Mouse (Mus musculus) megakaryocyte, embryonic 14.5 days (primary cell): ENCODE measurements around the gene Gm49383.

ENCODE experiments used
- FLI1 ChIP-seq: IDR thresholded peaks from 2 replicates; pipeline ENCODE4 v1.6.1; 2012; ENCODE audit warnings: low read length, inconsistent platforms, mixed read lengths
- GATA1 ChIP-seq: IDR thresholded peaks from 3 replicates; pipeline ENCODE4 v1.6.1; 2012; ENCODE audit warnings: mixed read lengths, low read length, inconsistent platforms, borderline replicate concordance

- TF ChIP-seq FLI1: no peak
- no peak for TF ChIP-seq GATA1
Observed at GRCm38 (mm10) chr12:69197378-69198163, 667 bp upstream of the Gm49383 start.
